ENCODE assay signal across 9 mouse cellular contexts in genomic region chr1:135110075-135110474, GRCm38 (mm10). TPM values are rescaled to one million over a fixed set of nuclear protein-coding genes. Genes with fewer than 3 reads are reported as not detected.
DNase-seq lines count a peak whose midpoint lies in the region; ATAC-seq and TF ChIP-seq lines count a peak whose summit lies in the region.
"Had no signal": no experiment of that assay in that cellular context is flagged by ENCODE, and none has a peak within 500 bp of the region (broad histone marks: within the 10 kb centered on the region; RNA-seq: fewer than 3 reads in every experiment).

No protein-coding gene starts in this region.

- peak; percentile 99 for TF ChIP-seq CTCF in heart, adult 2 months (IDR thresholded peaks at IDR 0.05)
- TF ChIP-seq CTCF in ES-Bruce4 (IDR thresholded peaks at IDR 0.05; ENCODE audit: low read depth, low read length): peak; percentile 89
- TF ChIP-seq CTCF in cerebellum, adult 2 months (IDR thresholded peaks at IDR 0.05; ENCODE audit: borderline replicate concordance, insufficient read depth, low read depth, low read length): peak; percentile 93
- TF ChIP-seq CTCF in stomach, postnatal 0 days (IDR thresholded peaks at IDR 0.05; ENCODE audit: low read depth): peak; percentile 95

- H3K79me2 ChIP-seq in heart, adult 2 months (replicated peaks; ENCODE audit: control insufficient read depth, insufficient read depth, low read length): no peaks in the 10 kb centered on the region

- no peak overlapping the region for H3K27ac ChIP-seq in heart, adult 2 months
- no peak overlapping the region for H3K27ac ChIP-seq in ES-Bruce4 (ENCODE audit: insufficient read depth, low read length)
- H3K27ac ChIP-seq in cerebellum, adult 2 months (ENCODE audit: insufficient read depth, low read length): no peak overlapping the region
- no peak overlapping the region for H3K27ac ChIP-seq in stomach, postnatal 0 days (replicated peaks)
- H3K27ac ChIP-seq: limb, embryonic 15.5 days had no signal

- intact Hi-C loops in heart, adult 2 months (cut with DNase I): loop anchor here (2.0 to 5.0 kb wide), 2 partner anchors 27 to 257 kb away; no protein-coding TSS in a partner anchor
- intact Hi-C loops in heart, postnatal 25 days (cut with DNase I): no loop called here

- no peak for TF ChIP-seq POLR2A in heart, adult 2 months (IDR thresholded peaks at IDR 0.05; ENCODE audit: insufficient read depth, low read depth, low read length)
- no peak for TF ChIP-seq POLR2A in ES-Bruce4 (IDR thresholded peaks at IDR 0.05; ENCODE audit: insufficient read depth, low read length)
- TF ChIP-seq POLR2A in cerebellum, adult 2 months (IDR thresholded peaks at IDR 0.05; ENCODE audit: borderline replicate concordance, insufficient read depth, low read length): no peak

- DNase-seq in heart, adult 2 months: peak; percentile 53 to 79
- DNase-seq in heart, postnatal 25 days (ENCODE audit: low spot score): no peak
- DNase-seq in cerebellum, adult 2 months: peak; percentile 53 to 79
- peak; percentile 79 for DNase-seq in gastrocnemius, postnatal 10 days
- peak; percentile 34 for DNase-seq in layer of hippocampus, adult 9-11 months
- peak; percentile 67 for DNase-seq in stomach, postnatal 0 days (ENCODE audit: low spot score)

- peak; percentile 38 for ATAC-seq in megakaryocyte-erythroid progenitor cell, adult 5-6 weeks (replicated peaks; ENCODE audit: low FRiP score, low TSS enrichment, poor library complexity, severe bottlenecking)
- ATAC-seq in stomach, postnatal 0 days (ENCODE audit: low FRiP score, low TSS enrichment): no peak

- 14% methylated on average over 6 of the region's 6 CpGs for WGBS in heart, adult 2 months
- WGBS in cerebellum, adult 2 months: 15% methylated on average over 6 of the region's 6 CpGs
- WGBS in stomach, postnatal 0 days: 20% methylated on average over 6 of the region's 6 CpGs

- no peaks in the 10 kb centered on the region for H3K9me3 ChIP-seq in ES-Bruce4 (replicated peaks; ENCODE audit: control insufficient read depth, insufficient read depth, low read length, poor library complexity, severe bottlenecking)
- no peaks in the 10 kb centered on the region for H3K9me3 ChIP-seq in stomach, postnatal 0 days (ENCODE audit: control insufficient read depth, low read length)
- H3K9me3 ChIP-seq: limb, embryonic 15.5 days had no signal

- peaks cover 1% of the 10 kb centered on the region for H3K4me1 ChIP-seq in heart, adult 2 months (ENCODE audit: control insufficient read depth, insufficient read depth, low read length)
- no peaks in the 10 kb centered on the region for H3K4me1 ChIP-seq in ES-Bruce4 (ENCODE audit: control insufficient read depth, insufficient read depth, low read length)
- no peaks in the 10 kb centered on the region for H3K4me1 ChIP-seq in cerebellum, adult 2 months (ENCODE audit: control insufficient read depth, insufficient read depth, low read length)
- H3K4me1 ChIP-seq in stomach, postnatal 0 days (replicated peaks; ENCODE audit: control insufficient read depth, insufficient read depth): no peaks in the 10 kb centered on the region

- no peaks in the 10 kb centered on the region for H3K27me3 ChIP-seq in heart, adult 2 months (ENCODE audit: control insufficient read depth, insufficient read depth, low read length)
- H3K27me3 ChIP-seq in ES-Bruce4 (ENCODE audit: control insufficient read depth, insufficient read depth, low read length, poor library complexity, severe bottlenecking): no peaks in the 10 kb centered on the region
- peaks cover 3% of the 10 kb centered on the region; the same call in 1 of the 2 replicates for H3K27me3 ChIP-seq in cerebellum, adult 2 months (ENCODE audit: control insufficient read depth, insufficient read depth, low read length)
- no peaks in the 10 kb centered on the region for H3K27me3 ChIP-seq in stomach, postnatal 0 days (ENCODE audit: control insufficient read depth, insufficient read depth, low read length)

- no peak overlapping the region for H3K9ac ChIP-seq in heart, adult 2 months (ENCODE audit: low read depth, low read length)
- peak overlapping the region; percentile 47 for H3K9ac ChIP-seq in ES-Bruce4 (ENCODE audit: low read depth, poor library complexity, severe bottlenecking)
- no peak overlapping the region for H3K9ac ChIP-seq in stomach, postnatal 0 days (ENCODE audit: low read length)
- H3K9ac ChIP-seq: limb, embryonic 15.5 days had no signal

- no peak overlapping the region for H3K4me3 ChIP-seq in heart, adult 2 months
- H3K4me3 ChIP-seq in ES-Bruce4 (ENCODE audit: low read depth, low read length): peak overlapping the region; percentile 47
- H3K4me3 ChIP-seq in cerebellum, adult 2 months (replicated peaks; ENCODE audit: insufficient read depth, low read depth, low read length): no peak overlapping the region
- no peak overlapping the region for H3K4me3 ChIP-seq in stomach, postnatal 0 days (ENCODE audit: low read depth, low read length)
- H3K4me3 ChIP-seq: limb, embryonic 15.5 days had no signal

- H3K4me2 ChIP-seq in stomach, postnatal 0 days (replicated peaks; ENCODE audit: low read depth): no peak overlapping the region
- H3K4me2 ChIP-seq: limb, embryonic 15.5 days had no signal

- H3K36me3 ChIP-seq in heart, adult 2 months (ENCODE audit: control insufficient read depth, insufficient read depth, low read length): no peaks in the 10 kb centered on the region
- no peaks in the 10 kb centered on the region for H3K36me3 ChIP-seq in ES-Bruce4 (ENCODE audit: control insufficient read depth, insufficient read depth, low read length, poor library complexity, severe bottlenecking)
- H3K36me3 ChIP-seq in stomach, postnatal 0 days (ENCODE audit: control insufficient read depth, insufficient read depth, low read length): no peaks in the 10 kb centered on the region
- H3K36me3 ChIP-seq: limb, embryonic 15.5 days had no signal

- TF ChIP-seq EP300 in heart, adult 2 months (IDR thresholded peaks at IDR 0.05; ENCODE audit: insufficient read depth, low read depth, low read length): no peak
- no peak for TF ChIP-seq EP300 in ES-Bruce4 (IDR thresholded peaks at IDR 0.05; ENCODE audit: insufficient read depth, low read depth, low read length)
- TF ChIP-seq EP300 in stomach, postnatal 0 days (optimal IDR thresholded peaks at IDR 0.05): no peak

RNA-seq across cellular contexts. Expression of gene Lgr6, which starts 5.0 kb away (rescaled TPM):
- 10 to 100 TPM; 12.2 to 14.4 TPM for total RNA-seq in heart, adult 2 months (2021)
- 12.6 and 21.5 TPM in 2 replicates for polyA plus RNA-seq in heart, adult 2 months (2012; rRNA removed)
- total RNA-seq in heart, postnatal 25 days (2021): 10 to 100 TPM; 14.6 to 17.5 TPM
- 0.26 and 0.81 TPM in 2 replicates for polyA plus RNA-seq in ES-Bruce4 (2011; ENCODE audit: insufficient read depth, insufficient read length, low read depth, missing spikeins)
- 2.9 and 3.0 TPM in 2 replicates for polyA plus RNA-seq in cerebellum, adult 2 months (2012; rRNA removed)
- total RNA-seq in gastrocnemius, postnatal 10 days (2021): 1 to 10 TPM; 1.2 to 1.6 TPM
- not detected in 2 replicates for total RNA-seq in megakaryocyte-erythroid progenitor cell, adult 5-6 weeks (2014; fragmentation: Nextera tagmentation)
- total RNA-seq in megakaryocyte-erythroid progenitor cell, adult 5-6 weeks (2017): not detected in 2 replicates
- polyA plus RNA-seq in stomach, postnatal 0 days (2015; fragmentation: Nextera tagmentation; extraction: Ambion mirVana): 0.35 and 1.0 TPM in 2 replicates

RNA-seq across cellular contexts. Expression of gene Ptpn7, which starts 22.4 kb away (rescaled TPM):
- under 1 TPM; 0.73 to 0.82 TPM for total RNA-seq in heart, adult 2 months (2021)
- 0.82 and 1.4 TPM in 2 replicates for polyA plus RNA-seq in heart, adult 2 months (2012; rRNA removed)
- under 1 TPM; 0.44 to 0.50 TPM for total RNA-seq in heart, postnatal 25 days (2021)
- polyA plus RNA-seq in ES-Bruce4 (2011; ENCODE audit: insufficient read depth, insufficient read length, low read depth, missing spikeins): 1.5 and 1.8 TPM in 2 replicates
- 0.25 and 0.29 TPM in 2 replicates for polyA plus RNA-seq in cerebellum, adult 2 months (2012; rRNA removed)
- 1 to 10 TPM in 1 of 2 experiments, under 1 TPM in 1; 0.38 to 1.1 TPM for total RNA-seq in gastrocnemius, postnatal 10 days (2021)
- total RNA-seq in megakaryocyte-erythroid progenitor cell, adult 5-6 weeks (2014; fragmentation: Nextera tagmentation): 108 and 110 TPM in 2 replicates
- 68.5 and 93.7 TPM in 2 replicates for total RNA-seq in megakaryocyte-erythroid progenitor cell, adult 5-6 weeks (2017)
- polyA plus RNA-seq in stomach, postnatal 0 days (2015; fragmentation: Nextera tagmentation; extraction: Ambion mirVana): 0.32 and 0.46 TPM in 2 replicates

RNA-seq across cellular contexts. Expression of gene Arl8a, which starts 36.5 kb away (rescaled TPM):
- 10 to 100 TPM; 20.1 to 21.0 TPM for total RNA-seq in heart, adult 2 months (2021)
- polyA plus RNA-seq in heart, adult 2 months (2012; rRNA removed): 30.5 and 32.5 TPM in 2 replicates
- 10 to 100 TPM; 17.9 to 20.3 TPM for total RNA-seq in heart, postnatal 25 days (2021)
- polyA plus RNA-seq in ES-Bruce4 (2011; ENCODE audit: insufficient read depth, insufficient read length, low read depth, missing spikeins): 94.4 and 106 TPM in 2 replicates
- 285 and 297 TPM in 2 replicates for polyA plus RNA-seq in cerebellum, adult 2 months (2012; rRNA removed)
- 10 to 100 TPM; 32.3 to 39.9 TPM for total RNA-seq in gastrocnemius, postnatal 10 days (2021)
- 23.8 and 38.4 TPM in 2 replicates for total RNA-seq in megakaryocyte-erythroid progenitor cell, adult 5-6 weeks (2014; fragmentation: Nextera tagmentation)
- 7.9 and 14.8 TPM in 2 replicates for total RNA-seq in megakaryocyte-erythroid progenitor cell, adult 5-6 weeks (2017)
- polyA plus RNA-seq in stomach, postnatal 0 days (2015; fragmentation: Nextera tagmentation; extraction: Ambion mirVana): 42.2 and 43.9 TPM in 2 replicates

RNA-seq across cellular contexts. Expression of gene Gpr37l1, which starts 57.4 kb away (rescaled TPM):
- under 1 TPM; 0.97 to 0.98 TPM for total RNA-seq in heart, adult 2 months (2021)
- 2.3 and 3.6 TPM in 2 replicates for polyA plus RNA-seq in heart, adult 2 months (2012; rRNA removed)
- total RNA-seq in heart, postnatal 25 days (2021): 1 to 10 TPM in 1 of 2 experiments, under 1 TPM in 1; 0.81 to 1.1 TPM
- polyA plus RNA-seq in ES-Bruce4 (2011; ENCODE audit: insufficient read depth, insufficient read length, low read depth, missing spikeins): not detected in 2 replicates
- 555 and 600 TPM in 2 replicates for polyA plus RNA-seq in cerebellum, adult 2 months (2012; rRNA removed)
- 1 to 10 TPM; 2.0 to 2.6 TPM for total RNA-seq in gastrocnemius, postnatal 10 days (2021)
- not detected in 2 replicates for total RNA-seq in megakaryocyte-erythroid progenitor cell, adult 5-6 weeks (2014; fragmentation: Nextera tagmentation)
- not detected in 2 replicates for total RNA-seq in megakaryocyte-erythroid progenitor cell, adult 5-6 weeks (2017)
- 3.1 and 3.4 TPM in 2 replicates for polyA plus RNA-seq in stomach, postnatal 0 days (2015; fragmentation: Nextera tagmentation; extraction: Ambion mirVana)
- polyA plus RNA-seq: limb, embryonic 15.5 days had no signal

Comparison
In these comparisons a context has a peak if more than half of its experiments do, and no peak if none do; other contexts are left out.
1. RNA of gene Lgr6, which starts 5.0 kb away (total RNA-seq): 14.6 to 17.5 TPM in heart, postnatal 25 days and 12.2 to 14.4 TPM in heart, adult 2 months; 1.2 to 1.6 TPM in gastrocnemius, postnatal 10 days and not detected in megakaryocyte-erythroid progenitor cell, adult 5-6 weeks; every median in the first group is over 4 times any median in the second.
2. RNA of gene Ptpn7, which starts 22.4 kb away (total RNA-seq): 68.5 to 110 TPM in megakaryocyte-erythroid progenitor cell, adult 5-6 weeks; 0.38 to 1.1 TPM in gastrocnemius, postnatal 10 days, 0.73 to 0.82 TPM in heart, adult 2 months and 0.44 to 0.50 TPM in heart, postnatal 25 days; every median in the first group is over 10 times any median in the second.
3. Peak in every context shown above with its lines, with median percentiles within 50 percentile points of each other: CTCF ChIP-seq.